Mouse (Mus musculus) hindbrain, postnatal 0 days (tissue): ENCODE measurements around the gene Lcn11. TPM values are rescaled to one million over a fixed set of nuclear protein-coding genes. Genes with fewer than 3 reads are reported as not detected.
"Not testable (repeated sequence)": the region's sequence is repeated elsewhere in the genome, so short reads cannot be mapped to it uniquely, and the experiment has no call there.

Experiments used
- ATAC-seq: fragments of 200-750 bp; cut with Nextera tagmentation; 2 replicates; pipeline ENCODE4 v1.8.0; 2017; ENCODE audit warnings: mild to moderate bottlenecking, moderate TSS enrichment, moderate library complexity
- DNase-seq: peaks from one replicate; pipeline ENCODE4 v3.0.0-alpha.2; 2015; ENCODE audit warnings: low spot score
- H3K27ac ChIP-seq: fragments of 300-500 bp; sonication (generic); 2 replicates; pipeline ENCODE4 v1.5.1; 2014; ENCODE audit warnings: mild to moderate bottlenecking
- H3K27me3 ChIP-seq: fragments of 300-500 bp; sonication (generic); 2 replicates; pipeline ENCODE4 v1.6.1; 2014; ENCODE audit warnings: low read length, mixed read lengths; ENCODE audit not compliant: insufficient read depth
- H3K36me3 ChIP-seq: fragments of 300-500 bp; sonication (generic); 2 replicates; pipeline ENCODE4 v1.6.1; 2014; ENCODE audit warnings: low read length, mixed read lengths; ENCODE audit not compliant: insufficient read depth
- H3K4me1 ChIP-seq: fragments of 300-500 bp; sonication (generic); 2 replicates; pipeline ENCODE4 v1.6.1; 2014; ENCODE audit warnings: antibody characterized with exemption, low read length, mixed read lengths; ENCODE audit not compliant: insufficient read depth
- H3K4me2 ChIP-seq: fragments of 300-500 bp; sonication (generic); 2 replicates; pipeline ENCODE4 v1.6.1; 2014; ENCODE audit warnings: low read depth, mild to moderate bottlenecking, low read length, moderate library complexity, mixed read lengths
- H3K4me3 ChIP-seq: fragments of 300-500 bp; sonication (generic); 2 replicates; pipeline ENCODE4 v1.5.1; 2014; ENCODE audit warnings: low read length
- H3K9ac ChIP-seq: fragments of 300-500 bp; sonication (generic); replicated peaks from 2 replicates; pipeline ENCODE4 v1.6.1; 2014; ENCODE audit warnings: mild to moderate bottlenecking, low read length, moderate library complexity, mixed read lengths
- H3K9me3 ChIP-seq: fragments of 300-500 bp; sonication (generic); 2 replicates; pipeline ENCODE4 v1.6.1; 2016; ENCODE audit warnings: low read length, mixed read lengths
- CTCF ChIP-seq: IDR thresholded peaks from 2 replicates; pipeline ENCODE4 v1.5.1; 2016; ENCODE audit warnings: antibody characterized with exemption, control low read depth, low read depth
- WGBS: fragments of 180-500 bp; shearing (Covaris S2); extraction: QIAGEN DNeasy Blood & Tissue Kit; methylation state at CpG from one replicate; pipeline ENCODE4 v1.1.7; 2014; 5-methylcytosine and 5-hydroxymethylcytosine counted together
- polyA plus RNA-seq: library from polyadenylated mRNA; unstranded; fragments of >200 nt; fragmentation: Nextera tagmentation; extraction: Ambion mirVana; gene quantifications from 2 replicates; pipeline ENCODE4 v1.2.1, GENCODE M21; 2015
- total RNA-seq: library from RNA; depleted of rRNA; stranded (reverse); fragments of >200 nt; gene quantifications from 2 replicates; pipeline ENCODE4 v1.2.3, GENCODE M21; 2014

Gene Lcn11
- total and polyA plus RNA-seq, 2 experiments from 2014 or later, result not detected

- no peak overlapping the region for H3K9ac ChIP-seq
- 0 out of 2 replicates have a peak, but pooled peaks have one; percentile 24 for ATAC-seq
- TF ChIP-seq CTCF, result no peak
- 48% methylated on average over 5 of the region's 5 CpGs for WGBS
- H3K9me3 ChIP-seq, result no peaks in the 10 kb centered on the region
- DNase-seq, result peak; percentile 45
- H3K4me2 ChIP-seq, result no peak overlapping the region
- no peaks in the 10 kb centered on the region for H3K27me3 ChIP-seq
- no peaks in the 10 kb centered on the region for H3K36me3 ChIP-seq
- no peak overlapping the region for H3K27ac ChIP-seq
- no peak overlapping the region for H3K4me3 ChIP-seq
- H3K4me1 ChIP-seq, result no peaks in the 10 kb centered on the region
Measured at GRCm38 (mm10) chr2:25785573-25786322, 8.9 kb downstream of the Lcn11 start.

DNA sequence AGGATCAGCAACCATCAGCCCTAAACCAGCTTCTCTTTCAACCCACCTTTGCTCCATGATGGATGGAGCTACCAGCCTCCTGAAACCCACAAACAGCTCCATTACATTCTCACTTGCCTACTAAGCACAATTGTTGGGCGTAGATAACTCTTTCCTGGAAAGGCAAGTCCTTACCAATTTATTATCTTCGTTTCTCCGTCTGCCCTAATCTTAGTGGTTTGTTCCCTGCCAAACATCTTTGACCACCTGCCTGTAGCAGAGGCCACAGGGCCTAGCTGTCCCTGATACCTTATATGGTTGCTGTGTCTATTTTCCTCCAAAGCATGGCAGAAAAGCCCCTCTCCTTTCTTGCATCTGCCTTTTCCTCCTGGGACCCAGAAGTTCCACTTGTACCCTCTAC, 12.3 kb downstream of the Lcn11 start:
- 90% methylated on average over 3 of the region's 3 CpGs for whole genome bisulfite sequencing
- H3K4me2 ChIP-seq, result no peak overlapping the region
- no peaks in the 10 kb centered on the region for H3K9me3 ChIP-seq
- H3K9ac ChIP-seq, result no peak overlapping the region
- TF ChIP-seq CTCF, result no peak
- DNase-seq, result no peak
- no peaks in the 10 kb centered on the region for H3K36me3 ChIP-seq
- H3K4me1 ChIP-seq, result no peaks in the 10 kb centered on the region
- ATAC-seq, result no peak
- no peak overlapping the region for H3K4me3 ChIP-seq
- H3K27ac ChIP-seq, result no peak overlapping the region
- no peaks in the 10 kb centered on the region for H3K27me3 ChIP-seq

GRCm38 (mm10) chr2:25797635-25798034, 20.8 kb downstream of the Lcn11 start:
- no peak for TF ChIP-seq CTCF
- 23% methylated on average over 2 of the region's 2 CpGs for WGBS
- H3K27ac ChIP-seq, result no peak overlapping the region
- no peak overlapping the region for H3K4me3 ChIP-seq
- no peak overlapping the region for H3K9ac ChIP-seq
- DNase-seq, result no peak
- no peaks in the 10 kb centered on the region for H3K4me1 ChIP-seq
- no peaks in the 10 kb centered on the region for H3K36me3 ChIP-seq
- H3K4me2 ChIP-seq, result no peak overlapping the region
- no peaks in the 10 kb centered on the region for H3K27me3 ChIP-seq
- ATAC-seq, result no peak
- H3K9me3 ChIP-seq, result no peaks in the 10 kb centered on the region

- 31% methylated on average over 5 of the region's 5 CpGs for WGBS
Measured at GRCm38 (mm10) chr2:25798065-25798464, 21.2 kb downstream of the Lcn11 start.

DNA sequence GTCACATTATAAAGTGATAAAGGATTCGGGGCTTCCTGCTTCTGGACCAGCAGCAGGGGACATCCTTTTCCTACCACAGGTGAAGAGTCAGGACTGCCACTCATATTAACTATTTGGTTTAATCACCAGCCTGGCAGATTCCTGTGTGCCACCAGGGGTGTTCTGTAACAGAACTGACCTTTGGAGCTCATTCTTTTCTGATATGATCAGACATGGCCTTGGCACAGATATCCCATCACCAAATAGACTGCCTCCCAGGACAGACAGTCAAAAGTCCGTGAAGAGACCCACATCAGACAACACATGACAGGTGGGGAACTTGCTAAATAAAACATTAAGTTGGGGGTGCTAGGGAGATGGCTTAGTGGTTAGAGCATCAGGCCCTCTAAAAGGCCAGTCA, 34.9 kb downstream of the Lcn11 start:
- Histone ChIP-seq H3K36me3 (no peaks in the 10 kb centered on the region), H3K9ac (no peak overlapping the region), H3K4me1 (no peaks in the 10 kb centered on the region), H3K9me3 (no peaks in the 10 kb centered on the region), H3K27ac (no peak overlapping the region), H3K4me2 (no peak overlapping the region), H3K27me3 (no peaks in the 10 kb centered on the region), H3K4me3 (no peak overlapping the region)
- no peak for ATAC-seq
- WGBS, result 73% methylated on average over 2 of the region's 2 CpGs
- TF ChIP-seq CTCF, result no peak
- no peak for DNase-seq

More at GRCm38 (mm10) chr2:25798065-25798464, 21.2 kb downstream of the Lcn11 start:
- no peaks in the 10 kb centered on the region for H3K27me3 ChIP-seq
- H3K4me1 ChIP-seq, result no peaks in the 10 kb centered on the region
- H3K27ac ChIP-seq, result no peak overlapping the region
- H3K9me3 ChIP-seq, result no peaks in the 10 kb centered on the region
- H3K4me2 ChIP-seq, result no peak overlapping the region
- H3K9ac ChIP-seq, result no peak overlapping the region
- H3K4me3 ChIP-seq, result no peak overlapping the region
- ATAC-seq, result no peak
- H3K36me3 ChIP-seq, result no peaks in the 10 kb centered on the region
- no peak for DNase-seq
- TF ChIP-seq CTCF, result no peak

- TF ChIP-seq CTCF, result no peak
- H3K9ac ChIP-seq, result no peak overlapping the region
- no peak for DNase-seq
- H3K9me3 ChIP-seq, result no peaks in the 10 kb centered on the region
- 80% methylated on average over 5 of the region's 5 CpGs for WGBS
- no peak for ATAC-seq
- no peaks in the 10 kb centered on the region for H3K27me3 ChIP-seq
- H3K4me3 ChIP-seq, result no peak overlapping the region
- H3K4me1 ChIP-seq, result no peaks in the 10 kb centered on the region
- H3K36me3 ChIP-seq, result no peaks in the 10 kb centered on the region
- no peak overlapping the region for H3K4me2 ChIP-seq
- H3K27ac ChIP-seq, result no peak overlapping the region
Measured at GRCm38 (mm10) chr2:25813364-25813763, 36.5 kb downstream of the Lcn11 start.

GRCm38 (mm10) chr2:25815748-25816147, 38.9 kb downstream of the Lcn11 start, which contains the start of gene Glt6d1:
TSS of gene Glt6d1 (minus strand) at chr2:25815848.
- DNase-seq, H3K4me1 ChIP-seq, H3K4me3 ChIP-seq, H3K9ac ChIP-seq, H3K36me3 ChIP-seq, H3K4me2 ChIP-seq, H3K27ac ChIP-seq, ATAC-seq, H3K9me3 ChIP-seq, H3K27me3 ChIP-seq: not testable (repeated sequence)
- 78% methylated on average over 1 of the region's 1 CpGs for WGBS
